Mouse (Mus musculus) midbrain, postnatal 0 days (tissue): ENCODE measurements around the gene Plscr3. TPM values are rescaled to one million over a fixed set of nuclear protein-coding genes. Genes with fewer than 3 reads are reported as not detected.

Experiments used
- ATAC-seq: fragments of 200-750 bp; cut with Nextera tagmentation; 2 replicates; pipeline ENCODE4 v1.8.0; 2017; ENCODE audit warnings: moderate number of reproducible peaks, mild to moderate bottlenecking, moderate TSS enrichment, moderate library complexity; ENCODE audit not compliant: low FRiP score
- DNase-seq: peaks from one replicate; pipeline ENCODE4 v3.0.0-alpha.2; 2015; ENCODE audit warnings: low spot score
- H3K27ac ChIP-seq: fragments of 300-500 bp; sonication (generic); 2 replicates; pipeline ENCODE4 v1.5.1; 2014; ENCODE audit warnings: low read depth, mild to moderate bottlenecking, low read length, mixed read lengths
- H3K27me3 ChIP-seq: fragments of 300-500 bp; sonication (generic); 2 replicates; pipeline ENCODE4 v1.6.1; 2014; ENCODE audit warnings: low read length, control low read depth, mixed read lengths; ENCODE audit not compliant: insufficient read depth
- H3K36me3 ChIP-seq: fragments of 300-500 bp; sonication (generic); 2 replicates; pipeline ENCODE4 v1.6.1; 2014; ENCODE audit warnings: low read length, control low read depth, mixed read lengths; ENCODE audit not compliant: insufficient read depth
- H3K4me1 ChIP-seq: fragments of 300-500 bp; sonication (generic); 2 replicates; pipeline ENCODE4 v1.6.1; 2014; ENCODE audit warnings: mild to moderate bottlenecking, control low read depth, antibody characterized with exemption, low read length, mixed read lengths; ENCODE audit not compliant: insufficient read depth
- H3K4me2 ChIP-seq: fragments of 300-500 bp; sonication (generic); 2 replicates; pipeline ENCODE4 v1.6.1; 2014; ENCODE audit warnings: low read depth, mild to moderate bottlenecking, low read length, mixed read lengths; ENCODE audit not compliant: poor library complexity, severe bottlenecking
- H3K4me3 ChIP-seq: fragments of 300-500 bp; sonication (generic); 2 replicates; pipeline ENCODE4 v1.5.1; 2014; ENCODE audit warnings: low read depth, mild to moderate bottlenecking, low read length, moderate library complexity
- H3K9ac ChIP-seq: fragments of 300-500 bp; sonication (generic); replicated peaks from 2 replicates; pipeline ENCODE4 v1.6.1; 2014; ENCODE audit warnings: mild to moderate bottlenecking, low read length, moderate library complexity, mixed read lengths; ENCODE audit not compliant: poor library complexity, severe bottlenecking
- H3K9me3 ChIP-seq: fragments of 300-500 bp; sonication (generic); 2 replicates; pipeline ENCODE4 v1.6.1; 2016; ENCODE audit warnings: low read length, control low read depth
- CTCF ChIP-seq: IDR thresholded peaks from 2 replicates; pipeline ENCODE4 v1.5.1; 2016; ENCODE audit warnings: antibody characterized with exemption, mild to moderate bottlenecking
- WGBS: fragments of 180-500 bp; shearing (Covaris S2); extraction: QIAGEN DNeasy Blood & Tissue Kit; methylation state at CpG from one replicate; pipeline ENCODE4 v1.1.7; 2014; 5-methylcytosine and 5-hydroxymethylcytosine counted together
- polyA plus RNA-seq: library from polyadenylated mRNA; unstranded; fragments of >200 nt; fragmentation: Nextera tagmentation; extraction: Ambion mirVana; gene quantifications from 2 replicates; pipeline ENCODE4 v1.2.1, GENCODE M21; 2015
- total RNA-seq: library from RNA; depleted of rRNA; stranded (reverse); fragments of >200 nt; gene quantifications from 2 replicates; pipeline ENCODE4 v1.2.3, GENCODE M21; 2014

Plscr3 gene
- total and polyA plus RNA-seq, 2 experiments from 2014 or later: 24.1 to 33.5 TPM

GRCm38 (mm10) chr11:69801379-69801977 lies 44.7 kb upstream of the Plscr3 start, which contains the start of gene Fgf11:
Fgf11 (minus strand) TSS chr11:69801857.
- Histone ChIP-seq H3K9me3 (no peaks in the 10 kb centered on the region), H3K27me3 (peaks cover 4% of the 10 kb centered on the region; the same call in 1 of the 2 replicates), H3K4me1 (peaks cover 11% of the 10 kb centered on the region; the same call in 1 of the 2 replicates), H3K4me3 (peak within 1 kb of the TSS; percentile 49), H3K9ac (peak within 1 kb of the TSS; percentile 68), H3K36me3 (0 out of 2 replicates have a peak, but pooled peaks cover 6% of the 10 kb centered on the region), H3K27ac (peak within 1 kb of the TSS; percentile 90), H3K4me2 (peak within 1 kb of the TSS; percentile 96)
- TF ChIP-seq CTCF: no peak
- DNase-seq: no peak
- 1% methylated on average over 30 of the region's 33 CpGs for WGBS
- no peak for ATAC-seq

- no peak for ATAC-seq
- H3K4me1 ChIP-seq: peaks cover 11% of the 10 kb centered on the region; the same call in 1 of the 2 replicates
These were observed 43.5 kb upstream of the Plscr3 start for GRCm38 (mm10) chr11:69802648-69803105.

DNA sequence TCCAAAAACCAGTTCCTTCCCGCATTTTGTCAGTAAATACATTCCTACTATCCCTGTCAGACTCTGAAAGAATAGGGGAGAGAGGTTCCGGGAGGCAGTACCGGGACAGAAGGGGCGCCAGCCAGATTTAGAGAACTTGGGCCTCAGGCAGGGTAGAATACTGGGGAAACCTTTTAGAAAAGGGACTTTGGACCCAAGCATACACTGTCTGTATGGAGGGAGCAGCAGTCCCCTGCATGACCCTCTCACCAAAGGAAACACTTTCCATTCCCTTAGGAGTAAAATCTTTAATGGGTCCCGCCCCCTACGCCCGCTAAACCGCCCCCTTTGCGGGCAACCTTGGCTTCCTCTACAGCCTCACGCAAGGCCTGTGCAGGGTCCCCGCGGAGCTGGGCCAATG lies 42.8 kb upstream of the Plscr3 start:
- DNase-seq: no peak
- WGBS: 5% methylated on average over 12 of the region's 12 CpGs
- Histone ChIP-seq H3K27ac (peak overlapping the region; percentile 62), H3K36me3 (no peaks in the 10 kb centered on the region), H3K9ac (peak overlapping the region; percentile 68), H3K27me3 (0 out of 2 replicates have a peak, but pooled peaks cover 4% of the 10 kb centered on the region), H3K9me3 (no peaks in the 10 kb centered on the region), H3K4me1 (peaks cover 11% of the 10 kb centered on the region; the same call in 1 of the 2 replicates), H3K4me2 (peak overlapping the region; percentile 96), H3K4me3 (peak overlapping the region; percentile 49)
- TF ChIP-seq CTCF: no peak
- no peak for ATAC-seq

More at GRCm38 (mm10) chr11:69802648-69803105, 43.5 kb upstream of the Plscr3 start:
- TF ChIP-seq CTCF: no peak; the same call in 1 of the 2 replicates
- Histone ChIP-seq H3K9ac (peak overlapping the region; percentile 68), H3K4me3 (peak overlapping the region; percentile 49), H3K27me3 (peaks cover 4% of the 10 kb centered on the region; the same call in 1 of the 2 replicates), H3K27ac (peak overlapping the region; percentile 68), H3K36me3 (0 out of 2 replicates have a peak, but pooled peaks cover 4% of the 10 kb centered on the region), H3K4me2 (peak overlapping the region; percentile 96), H3K9me3 (no peaks in the 10 kb centered on the region)
- whole genome bisulfite sequencing: under 1% methylated on average over 31 of the region's 33 CpGs
- peak; percentile 85 for DNase-seq

- Histone ChIP-seq H3K4me1 (peaks cover 8% of the 10 kb centered on the region; the same call in 1 of the 2 replicates), H3K36me3 (no peaks in the 10 kb centered on the region), H3K4me2 (peak overlapping the region; percentile 96), H3K4me3 (peak overlapping the region; percentile 49), H3K27ac (peak overlapping the region; percentile 62), H3K27me3 (0 out of 2 replicates have a peak, but pooled peaks cover 4% of the 10 kb centered on the region), H3K9me3 (no peaks in the 10 kb centered on the region), H3K9ac (peak overlapping the region; percentile 68)
- DNase-seq (peak; percentile 76), ATAC-seq (no peak)
- TF ChIP-seq CTCF: peak; percentile 74
- 2% methylated on average over 60 of the region's 60 CpGs for WGBS
These were observed 42.2 kb upstream of the Plscr3 start for GRCm38 (mm10) chr11:69803786-69804651.

DNA sequence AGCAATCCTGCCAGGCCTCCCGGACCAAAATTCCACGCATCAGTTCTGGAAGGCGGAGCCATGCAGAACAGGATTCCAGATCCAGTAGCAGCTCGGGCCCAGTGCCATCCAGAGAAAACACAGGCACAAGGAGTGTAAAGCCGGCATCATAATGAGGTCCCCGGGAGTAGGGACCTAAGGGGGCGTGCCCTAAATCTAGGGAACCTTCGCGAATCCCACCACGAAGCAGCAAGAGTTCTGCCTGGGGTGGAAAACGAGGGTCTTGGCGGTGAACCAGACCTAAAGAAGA lies 41.6 kb upstream of the Plscr3 start:
- TF ChIP-seq CTCF: no peak
- Histone ChIP-seq H3K4me1 (peaks cover 3% of the 10 kb centered on the region; the same call in 1 of the 2 replicates), H3K4me3 (no peak overlapping the region), H3K9me3 (no peaks in the 10 kb centered on the region), H3K27ac (no peak overlapping the region), H3K9ac (no peak overlapping the region), H3K27me3 (0 out of 2 replicates have a peak, but pooled peaks cover 4% of the 10 kb centered on the region), H3K36me3 (no peaks in the 10 kb centered on the region), H3K4me2 (peak overlapping the region; percentile 96)
- no peak for ATAC-seq
- DNase-seq: no peak
- 9% methylated on average over 12 of the region's 12 CpGs for WGBS
